In genomic region chr14:29090074-29090473, GRCm38 (mm10) we compare ENCODE assay signal across 9 mouse cellular contexts.
DNase-seq lines count a peak whose midpoint lies in the region; ATAC-seq lines count a peak whose summit lies in the region.
"Had no signal": no experiment of that assay in that cellular context is flagged by ENCODE, and none has a peak within 500 bp of the region (broad histone marks: within the 10 kb centered on the region; RNA-seq: fewer than 3 reads in every experiment).

No protein-coding gene starts in this region.

- no peaks in the 10 kb centered on the region for H3K9me3 ChIP-seq in hindbrain, embryonic 12.5 days (replicated peaks)
- H3K9me3 ChIP-seq: heart, embryonic 15.5 days had no signal

- H3K27ac ChIP-seq in hindbrain, embryonic 12.5 days = no peak overlapping the region
- H3K27ac ChIP-seq: heart, embryonic 15.5 days had no signal

- no peaks in the 10 kb centered on the region; the same call in 1 of the 2 replicates for H3K4me1 ChIP-seq in hindbrain, embryonic 12.5 days
- H3K4me1 ChIP-seq: heart, embryonic 15.5 days had no signal

- H3K4me3 ChIP-seq in hindbrain, embryonic 12.5 days = no peak overlapping the region
- H3K4me3 ChIP-seq: heart, embryonic 15.5 days had no signal

- no peak overlapping the region for H3K4me2 ChIP-seq in hindbrain, embryonic 12.5 days (replicated peaks)
- H3K4me2 ChIP-seq: heart, embryonic 15.5 days had no signal

- peak; percentile 24 for DNase-seq in WW6 (ENCODE audit: low read depth, low spot score)
- DNase-seq in cerebellum, adult 9-10 months = peak; percentile 72
- peak; percentile 86 to 89 for DNase-seq in layer of hippocampus, postnatal 10 days (ENCODE audit: low spot score in 2 of 2)
- peak; percentile 85 for DNase-seq in lung, postnatal 14 days
- DNase-seq in right cerebral cortex, adult 18-20 months = peak; percentile 67
- DNase-seq in B cell, adult 2 months = no peak

- WGBS in hindbrain, embryonic 12.5 days = 3% methylated on average over 5 of the region's 5 CpGs

- 0 out of 2 replicates have a peak, but pooled peaks cover 3% of the 10 kb centered on the region for H3K27me3 ChIP-seq in hindbrain, embryonic 12.5 days

- peak; percentile 90 for ATAC-seq in frontal cortex, adult (ENCODE audit: low TSS enrichment)
- ATAC-seq in hindbrain, embryonic 12.5 days (ENCODE audit: low FRiP score) = peak; percentile 86

- H3K36me3 ChIP-seq in hindbrain, embryonic 12.5 days = no peaks in the 10 kb centered on the region
- H3K36me3 ChIP-seq: heart, embryonic 15.5 days had no signal

- no peak overlapping the region for H3K9ac ChIP-seq in hindbrain, embryonic 12.5 days
- H3K9ac ChIP-seq: heart, embryonic 15.5 days had no signal

Comparison
In these comparisons a context has a peak if more than half of its experiments do, and no peak if none do; other contexts are left out.
1. DNase-seq: peak in WW6 (single experiment), cerebellum, adult 9-10 months (single experiment), layer of hippocampus, postnatal 10 days (2 of 2), lung, postnatal 14 days (single experiment) and right cerebral cortex, adult 18-20 months (single experiment); none in B cell, adult 2 months (0 of 2).